Mouse (Mus musculus) hindbrain, postnatal 0 days (tissue): ENCODE data around the gene Fkbp5. TPM values are rescaled to one million over a fixed set of nuclear protein-coding genes. Genes with fewer than 3 reads are reported as not detected.

ENCODE experiments used
- ATAC-seq: fragments of 200-750 bp; cut with Nextera tagmentation; 2 replicates; pipeline ENCODE4 v1.8.0; 2017; ENCODE audit warnings: mild to moderate bottlenecking, moderate TSS enrichment, moderate library complexity
- DNase-seq: peaks from one replicate; pipeline ENCODE4 v3.0.0-alpha.2; 2015; ENCODE audit warnings: low spot score
- H3K27ac ChIP-seq: fragments of 300-500 bp; sonication (generic); 2 replicates; pipeline ENCODE4 v1.5.1; 2014; ENCODE audit warnings: mild to moderate bottlenecking
- H3K27me3 ChIP-seq: fragments of 300-500 bp; sonication (generic); 2 replicates; pipeline ENCODE4 v1.6.1; 2014; ENCODE audit warnings: low read length, mixed read lengths; ENCODE audit not compliant: insufficient read depth
- H3K36me3 ChIP-seq: fragments of 300-500 bp; sonication (generic); 2 replicates; pipeline ENCODE4 v1.6.1; 2014; ENCODE audit warnings: low read length, mixed read lengths; ENCODE audit not compliant: insufficient read depth
- H3K4me1 ChIP-seq: fragments of 300-500 bp; sonication (generic); 2 replicates; pipeline ENCODE4 v1.6.1; 2014; ENCODE audit warnings: antibody characterized with exemption, low read length, mixed read lengths; ENCODE audit not compliant: insufficient read depth
- H3K4me2 ChIP-seq: fragments of 300-500 bp; sonication (generic); 2 replicates; pipeline ENCODE4 v1.6.1; 2014; ENCODE audit warnings: low read depth, mild to moderate bottlenecking, low read length, moderate library complexity, mixed read lengths
- H3K4me3 ChIP-seq: fragments of 300-500 bp; sonication (generic); 2 replicates; pipeline ENCODE4 v1.5.1; 2014; ENCODE audit warnings: low read length
- H3K9ac ChIP-seq: fragments of 300-500 bp; sonication (generic); replicated peaks from 2 replicates; pipeline ENCODE4 v1.6.1; 2014; ENCODE audit warnings: mild to moderate bottlenecking, low read length, moderate library complexity, mixed read lengths
- H3K9me3 ChIP-seq: fragments of 300-500 bp; sonication (generic); 2 replicates; pipeline ENCODE4 v1.6.1; 2016; ENCODE audit warnings: low read length, mixed read lengths
- CTCF ChIP-seq: IDR thresholded peaks from 2 replicates; pipeline ENCODE4 v1.5.1; 2016; ENCODE audit warnings: antibody characterized with exemption, control low read depth, low read depth
- WGBS: fragments of 180-500 bp; shearing (Covaris S2); extraction: QIAGEN DNeasy Blood & Tissue Kit; methylation state at CpG from one replicate; pipeline ENCODE4 v1.1.7; 2014; 5-methylcytosine and 5-hydroxymethylcytosine counted together
- polyA plus RNA-seq: library from polyadenylated mRNA; unstranded; fragments of >200 nt; fragmentation: Nextera tagmentation; extraction: Ambion mirVana; gene quantifications from 2 replicates; pipeline ENCODE4 v1.2.1, GENCODE M21; 2015
- total RNA-seq: library from RNA; depleted of rRNA; stranded (reverse); fragments of >200 nt; gene quantifications from 2 replicates; pipeline ENCODE4 v1.2.3, GENCODE M21; 2014

Fkbp5 gene
- total and polyA plus RNA-seq, 2 experiments from 2014 or later, result 20.0 to 27.5 TPM

DNA sequence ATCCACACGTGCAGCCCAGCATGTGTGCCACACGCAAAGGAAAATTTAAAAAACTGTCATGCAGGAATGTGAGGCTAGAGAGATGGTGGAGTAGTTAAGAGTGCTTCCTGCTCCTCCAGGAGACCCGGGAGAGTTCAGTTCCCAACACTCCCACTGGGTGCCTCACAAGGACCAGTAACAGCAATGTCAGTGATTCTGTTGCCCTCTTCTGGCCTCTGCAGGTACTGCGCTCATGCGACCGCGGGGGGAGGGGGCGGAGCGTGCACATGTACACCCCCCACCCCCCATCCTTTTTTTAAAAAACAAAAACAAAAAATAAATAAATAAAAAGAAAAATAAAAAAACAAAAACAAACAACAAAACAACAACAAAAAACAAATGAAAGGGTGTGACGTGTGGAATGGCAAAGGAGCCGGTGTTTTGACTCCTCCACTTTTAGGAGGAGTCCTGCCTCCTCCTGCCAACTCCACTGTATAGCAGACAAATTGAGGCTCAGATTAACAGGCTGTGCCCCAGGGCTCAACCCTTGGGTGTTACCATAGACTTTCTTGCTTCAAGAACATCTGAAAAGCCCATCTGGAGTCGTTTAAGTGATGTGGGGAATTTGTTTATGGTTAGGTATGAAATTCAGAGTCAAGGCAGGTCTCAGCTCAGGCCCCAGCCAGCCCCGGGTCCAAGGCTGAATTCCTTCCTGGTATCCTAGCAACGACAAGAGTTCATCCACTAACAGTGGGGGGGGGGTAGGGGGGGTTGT lies 35.9 kb upstream of the Fkbp5 start:
- Histone ChIP-seq H3K9me3 (no peaks in the 10 kb centered on the region), H3K9ac (no peak overlapping the region), H3K4me2 (no peak overlapping the region), H3K27me3 (no peaks in the 10 kb centered on the region), H3K4me3 (no peak overlapping the region), H3K36me3 (no peaks in the 10 kb centered on the region), H3K4me1 (no peaks in the 10 kb centered on the region), H3K27ac (no peak overlapping the region)
- TF ChIP-seq CTCF, result peak; percentile 89
- 7% methylated on average over 14 of the region's 14 CpGs for WGBS
- ATAC-seq (peak; percentile 63), DNase-seq (peak; percentile 79)

DNA sequence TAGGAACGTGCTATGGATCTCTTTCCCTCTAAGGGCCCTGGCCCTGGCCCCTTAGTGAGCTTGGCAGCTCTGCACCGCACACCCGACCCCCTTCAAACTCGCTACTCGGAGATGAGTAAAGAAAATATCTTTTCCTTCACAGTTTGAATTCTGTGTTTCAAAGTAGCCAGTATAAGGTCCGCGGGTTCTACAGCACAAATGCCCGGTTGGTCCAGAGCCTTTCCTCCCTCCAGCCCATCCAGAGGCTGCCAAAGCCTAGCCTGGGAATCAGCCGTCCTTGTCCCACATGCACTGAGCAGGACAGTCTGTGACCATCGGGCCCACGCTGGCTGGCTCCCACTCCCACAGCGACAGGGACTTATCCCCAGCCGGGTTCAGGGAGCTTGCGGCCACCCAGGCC lies 31.8 kb upstream of the Fkbp5 start, which contains the start of gene Clpsl2:
Gene Clpsl2 (plus strand): TSS at position 301 of the 400 bp plus-strand sequence.
- no peak for ATAC-seq
- 76% methylated on average over 14 of the region's 14 CpGs for WGBS
- Histone ChIP-seq H3K9ac (no peak within 1 kb of the TSS), H3K4me3 (no peak within 1 kb of the TSS), H3K27me3 (no peaks in the 10 kb centered on the region), H3K4me1 (no peaks in the 10 kb centered on the region), H3K27ac (no peak within 1 kb of the TSS), H3K9me3 (no peaks in the 10 kb centered on the region), H3K36me3 (no peaks in the 10 kb centered on the region), H3K4me2 (no peak within 1 kb of the TSS)
- TF ChIP-seq CTCF, result no peak
- DNase-seq, result no peak

DNA sequence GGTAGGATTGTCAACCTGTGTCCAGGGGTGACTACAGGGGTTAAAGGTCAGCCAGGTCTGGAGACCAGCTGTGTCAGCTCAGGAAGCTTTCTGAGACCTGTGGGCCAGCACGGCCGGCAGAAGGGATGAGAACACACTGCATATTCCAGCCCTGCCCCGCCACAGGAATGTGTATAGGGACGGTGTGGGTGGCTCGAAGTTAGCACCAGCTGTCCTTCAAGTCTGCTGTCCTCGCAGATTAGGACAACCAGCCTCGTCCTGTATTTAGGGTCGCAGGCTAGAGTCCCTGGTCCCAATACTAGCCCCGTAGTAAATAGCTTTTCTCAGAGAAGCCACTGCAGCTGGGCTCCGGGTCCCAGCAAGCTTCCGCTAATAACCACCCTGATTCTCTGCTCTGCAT lies 31.2 kb upstream of the Fkbp5 start:
- Histone ChIP-seq H3K36me3 (no peaks in the 10 kb centered on the region), H3K4me3 (no peak overlapping the region), H3K27ac (no peak overlapping the region), H3K9ac (no peak overlapping the region), H3K27me3 (no peaks in the 10 kb centered on the region), H3K4me2 (no peak overlapping the region), H3K4me1 (no peaks in the 10 kb centered on the region), H3K9me3 (no peaks in the 10 kb centered on the region)
- DNase-seq (no peak), ATAC-seq (no peak)
- 74% methylated on average over 11 of the region's 11 CpGs for WGBS
- TF ChIP-seq CTCF, result no peak

DNA sequence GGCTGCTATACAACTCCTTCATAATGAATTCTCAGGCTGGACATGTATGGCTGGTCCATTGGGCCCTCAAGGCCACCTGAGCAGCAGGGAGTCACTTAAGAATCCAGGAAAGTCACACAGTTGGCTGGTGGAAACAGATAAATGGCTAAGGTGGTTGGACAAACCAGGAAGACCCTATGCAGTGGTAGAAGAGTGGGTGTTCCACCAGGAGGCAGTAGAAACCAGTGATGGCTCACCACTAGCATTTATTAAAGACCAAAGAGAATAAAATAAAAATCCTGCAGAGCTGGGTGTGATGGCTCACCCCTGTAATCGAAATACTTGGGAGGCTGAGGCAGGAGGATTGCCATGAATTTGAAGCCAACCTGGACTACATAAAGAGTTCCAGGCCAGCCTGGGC lies 29.6 kb upstream of the Fkbp5 start:
- ATAC-seq, result no peak
- H3K9ac ChIP-seq, result no peak overlapping the region
- H3K27me3 ChIP-seq, result no peaks in the 10 kb centered on the region
- 88% methylated on average over 1 of the region's 1 CpGs for WGBS
- no peak overlapping the region for H3K4me3 ChIP-seq
- H3K9me3 ChIP-seq, result no peaks in the 10 kb centered on the region
- H3K27ac ChIP-seq, result no peak overlapping the region
- DNase-seq, result no peak
- H3K4me1 ChIP-seq, result no peaks in the 10 kb centered on the region
- H3K36me3 ChIP-seq, result no peaks in the 10 kb centered on the region
- no peak overlapping the region for H3K4me2 ChIP-seq
- no peak for TF ChIP-seq CTCF

DNA sequence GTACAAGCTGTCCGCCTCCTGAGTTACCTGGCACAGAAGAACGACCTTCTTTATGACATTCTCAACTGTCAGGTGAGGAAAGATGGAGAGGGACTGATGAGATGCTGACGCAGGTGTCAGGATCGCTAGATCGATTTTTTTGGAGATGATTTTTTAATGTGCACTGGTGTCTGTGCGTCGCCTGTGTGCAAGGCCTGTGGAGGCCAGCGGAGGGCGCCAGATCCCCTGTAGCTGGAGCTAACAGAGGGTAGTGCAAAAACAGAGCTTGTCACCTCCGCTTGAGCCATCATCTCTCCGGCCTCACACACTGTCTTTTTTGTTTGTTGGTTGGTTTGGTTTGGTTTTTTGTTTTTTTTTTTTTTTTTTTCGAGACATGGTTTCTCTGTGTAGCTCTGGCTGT lies 20.6 kb upstream of the Fkbp5 start:
- Histone ChIP-seq H3K4me3 (no peak overlapping the region), H3K9ac (no peak overlapping the region), H3K4me1 (no peaks in the 10 kb centered on the region), H3K36me3 (no peaks in the 10 kb centered on the region), H3K27ac (no peak overlapping the region), H3K27me3 (no peaks in the 10 kb centered on the region), H3K9me3 (no peaks in the 10 kb centered on the region), H3K4me2 (no peak overlapping the region)
- 48% methylated on average over 12 of the region's 12 CpGs for WGBS
- TF ChIP-seq CTCF, result 0 out of 2 replicates have a peak, but pooled peaks have one; percentile 4
- no peak for ATAC-seq
- no peak for DNase-seq

DNA sequence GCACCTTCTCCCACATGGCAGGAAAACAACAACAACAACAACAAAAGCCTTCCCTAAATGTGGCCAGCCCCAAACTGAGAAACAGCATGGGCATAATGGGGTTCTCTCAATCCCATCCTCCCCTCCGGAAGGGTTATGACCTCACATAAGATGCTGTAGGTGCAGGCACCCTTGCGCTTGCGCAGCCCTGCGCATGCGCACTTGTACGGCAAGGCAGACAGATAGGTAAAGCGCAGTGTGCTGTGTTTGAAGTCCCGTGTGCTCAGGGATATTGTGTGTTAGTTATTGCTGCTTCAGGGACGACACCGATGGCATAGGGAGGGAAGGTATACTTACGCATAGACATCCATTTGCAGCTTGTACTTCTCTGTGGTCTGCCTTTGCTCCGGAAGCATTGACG lies 16.0 kb upstream of the Fkbp5 start:
- H3K4me1 ChIP-seq, result no peaks in the 10 kb centered on the region
- no peak for ATAC-seq
- H3K27me3 ChIP-seq, result no peaks in the 10 kb centered on the region
- H3K36me3 ChIP-seq, result no peaks in the 10 kb centered on the region
- H3K27ac ChIP-seq, result no peak overlapping the region
- H3K4me3 ChIP-seq, result no peak overlapping the region
- no peak overlapping the region for H3K9ac ChIP-seq
- DNase-seq, result no peak
- TF ChIP-seq CTCF, result no peak
- no peaks in the 10 kb centered on the region for H3K9me3 ChIP-seq
- no peak overlapping the region for H3K4me2 ChIP-seq
- 92% methylated on average over 13 of the region's 13 CpGs for whole genome bisulfite sequencing

DNA sequence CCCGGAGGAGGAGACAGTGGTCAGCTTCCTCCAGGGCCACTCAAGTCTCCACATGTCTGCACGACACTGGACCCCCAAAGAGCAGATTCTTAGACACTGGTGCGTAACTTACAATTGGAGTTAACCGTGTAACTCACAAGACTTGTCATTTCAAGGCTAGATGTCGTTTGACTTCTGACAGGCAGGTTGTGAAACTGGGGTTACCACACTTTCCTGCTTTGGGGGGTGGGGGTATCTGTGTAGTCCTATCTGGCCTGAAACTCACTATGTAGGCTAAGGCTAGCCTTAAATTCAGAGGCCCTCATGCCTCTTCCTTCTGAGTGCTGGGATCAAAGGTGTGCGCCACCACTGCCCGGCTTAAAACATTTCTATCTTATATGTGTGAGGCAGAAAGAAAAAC lies 15.2 kb upstream of the Fkbp5 start:
- DNase-seq, result no peak
- H3K4me1 ChIP-seq, result no peaks in the 10 kb centered on the region
- no peak for TF ChIP-seq CTCF
- no peaks in the 10 kb centered on the region for H3K27me3 ChIP-seq
- 90% methylated on average over 7 of the region's 7 CpGs for WGBS
- ATAC-seq, result no peak
- H3K4me3 ChIP-seq, result no peak overlapping the region
- H3K9ac ChIP-seq, result no peak overlapping the region
- no peak overlapping the region for H3K27ac ChIP-seq
- no peaks in the 10 kb centered on the region for H3K36me3 ChIP-seq
- H3K4me2 ChIP-seq, result no peak overlapping the region
- no peaks in the 10 kb centered on the region for H3K9me3 ChIP-seq
